Mouse (Mus musculus): Measurements from ENCODE around the gene 1600014C10Rik.

The 1600014C10Rik gene

GRCm38 (mm10) chr7:38183709-38184417 is 846 bp downstream of the 1600014C10Rik start:
- DNase-seq (ENCODE audit: low read depth, low spot score): peak; percentile 87

DNA sequence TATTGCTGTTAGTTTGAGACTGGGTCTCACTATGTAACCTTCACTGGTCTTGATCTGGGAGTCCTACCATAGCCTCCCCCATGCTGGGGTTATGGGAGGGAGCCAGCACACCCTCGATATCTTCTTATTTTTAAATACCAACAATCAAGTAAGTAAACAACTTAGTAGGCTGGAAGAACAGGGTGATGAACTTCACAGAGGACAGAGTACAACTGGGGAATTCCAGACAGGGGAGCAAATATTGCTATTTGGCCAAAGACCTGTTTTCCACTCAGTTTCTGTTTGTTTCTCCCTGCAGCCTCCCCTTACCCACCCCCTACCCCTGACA is 1.4 kb downstream of the 1600014C10Rik start:
- no peak for DNase-seq (ENCODE audit: low read depth, low spot score)

DNA sequence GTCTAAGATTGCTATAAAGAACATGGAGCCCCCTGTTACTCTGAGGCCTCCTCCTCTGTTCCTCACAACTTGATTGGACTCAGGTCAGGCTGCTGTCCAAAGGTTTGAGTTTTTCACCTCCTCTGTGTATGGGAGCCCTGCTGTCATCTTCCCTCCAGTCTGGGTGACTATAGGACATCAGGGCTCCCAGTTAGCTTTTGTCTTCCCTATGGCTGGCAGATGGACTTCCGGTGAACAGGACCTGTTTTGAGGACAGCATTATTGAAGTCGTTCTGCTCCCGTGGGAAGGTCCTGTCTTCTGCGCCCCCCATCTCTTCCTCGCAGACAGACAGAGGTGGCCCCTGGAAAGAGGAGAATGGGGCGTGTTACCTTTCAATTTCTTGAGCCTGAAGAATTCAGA is 1.8 kb downstream of the 1600014C10Rik start:
- DNase-seq (ENCODE audit: low read depth, low spot score): peak; percentile 31

DNA sequence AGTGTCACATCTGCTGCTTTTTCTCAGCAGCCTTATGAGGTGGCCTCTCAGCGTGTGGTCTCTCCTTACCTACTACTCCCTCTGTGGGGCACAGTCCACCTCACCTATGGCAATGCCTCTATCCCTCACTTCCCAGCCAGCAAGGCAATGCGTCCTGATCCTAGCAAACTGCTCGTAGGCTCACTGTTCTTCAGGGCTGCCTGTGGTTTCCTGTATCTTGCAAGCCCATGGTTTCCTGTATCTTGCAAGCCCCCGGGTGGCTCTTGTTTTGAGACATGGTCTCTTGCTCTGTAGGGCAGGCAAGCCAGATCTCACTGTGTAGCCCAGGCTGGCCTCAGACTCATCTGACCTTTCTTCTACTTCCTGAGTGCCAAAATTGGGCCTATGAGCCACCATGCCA is 3.8 kb downstream of the 1600014C10Rik start:
- DNase-seq (ENCODE audit: low read depth, low spot score): no peak

GRCm38 (mm10) chr7:38187796-38188195 is 4.8 kb downstream of the 1600014C10Rik start:
- peak; percentile 31 for DNase-seq (ENCODE audit: low read depth, low spot score)

- DNase-seq (ENCODE audit: low read depth, low spot score): peak; percentile 40
Observed at GRCm38 (mm10) chr7:38188281-38189075, 5.5 kb downstream of the 1600014C10Rik start.

DNA sequence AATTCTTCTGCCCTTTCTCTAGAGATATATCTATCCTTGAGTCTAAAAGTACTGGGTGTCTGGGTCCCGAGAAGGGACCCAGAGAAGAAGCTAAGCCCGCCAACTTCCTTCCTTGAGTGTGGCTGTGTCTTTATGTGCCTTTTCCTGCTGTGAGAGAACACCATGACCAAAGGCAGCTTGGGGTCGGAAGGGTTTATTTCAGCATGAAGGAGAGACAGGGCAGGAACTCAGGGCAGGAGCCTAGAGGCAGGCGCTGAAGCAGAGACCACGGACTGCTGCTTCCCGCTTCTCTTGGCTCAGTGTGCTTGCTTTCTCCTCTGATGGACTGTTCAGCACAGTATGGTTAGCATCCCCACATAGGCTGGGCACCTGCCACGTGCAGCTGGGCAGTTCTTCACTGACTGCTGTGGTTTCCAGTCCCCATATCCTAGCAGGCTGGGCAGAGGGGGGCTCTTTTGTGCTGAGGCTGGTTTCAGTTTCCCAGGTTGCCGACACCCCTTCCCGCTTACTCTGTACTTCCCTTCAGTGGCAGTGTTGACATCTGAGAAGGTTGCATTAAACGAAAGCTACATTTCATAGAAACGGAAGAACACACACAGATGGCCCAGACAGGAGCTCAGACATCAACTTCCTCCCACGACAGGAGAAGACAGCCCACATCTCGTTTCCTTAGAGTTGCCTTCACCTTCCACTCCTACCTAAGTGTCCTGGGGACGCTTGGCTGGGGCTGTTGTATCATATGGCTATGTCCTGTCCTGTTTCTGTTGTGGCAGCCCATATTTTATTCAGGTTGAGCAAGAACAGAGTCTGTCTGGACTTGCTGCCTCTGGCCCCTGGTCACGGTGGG is 6.3 kb downstream of the 1600014C10Rik start:
- DNase-seq (ENCODE audit: low read depth, low spot score): peak; percentile 43

DNA sequence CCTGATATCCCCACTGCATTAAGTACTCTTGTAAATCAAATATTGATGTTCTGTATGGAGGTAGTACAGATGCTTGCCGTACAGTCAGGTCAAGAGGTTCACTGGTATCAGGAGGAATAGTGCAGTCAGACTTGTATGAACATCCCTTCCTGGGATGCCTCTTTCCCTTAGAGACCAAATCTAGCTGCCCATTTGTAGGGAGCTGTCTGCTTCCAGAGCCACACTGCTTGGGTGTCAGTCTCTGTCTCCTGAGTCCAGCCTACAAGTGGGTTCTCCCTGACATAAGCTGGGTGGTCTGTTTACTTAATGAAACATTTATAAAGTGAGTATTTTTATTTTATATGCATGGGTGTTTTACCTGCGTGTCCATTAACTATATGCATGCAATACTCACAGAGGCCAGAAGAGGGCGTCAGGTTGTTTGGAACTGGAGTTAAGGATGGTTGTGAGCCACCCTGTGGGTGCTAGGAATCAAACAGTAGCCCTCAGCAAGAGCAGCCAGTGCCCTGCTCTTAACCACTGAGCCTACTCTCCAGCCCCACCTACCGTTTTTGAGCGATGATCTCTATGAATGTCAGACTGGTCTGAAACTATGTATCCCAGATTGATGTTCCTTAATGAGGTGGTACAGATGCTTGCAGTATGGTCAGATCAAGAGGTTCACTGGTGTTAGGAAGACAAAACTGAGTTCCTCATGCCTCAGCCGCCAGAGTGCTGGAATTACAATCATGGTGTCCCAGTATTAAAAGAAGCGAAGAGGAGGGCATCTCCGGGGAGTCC is 7.2 kb downstream of the 1600014C10Rik start:
- DNase-seq (ENCODE audit: low read depth, low spot score): peak; percentile 42

- DNase-seq (ENCODE audit: low read depth, low spot score): peak; percentile 35
Observed at GRCm38 (mm10) chr7:38191146-38191545, 8.1 kb downstream of the 1600014C10Rik start.

DNA sequence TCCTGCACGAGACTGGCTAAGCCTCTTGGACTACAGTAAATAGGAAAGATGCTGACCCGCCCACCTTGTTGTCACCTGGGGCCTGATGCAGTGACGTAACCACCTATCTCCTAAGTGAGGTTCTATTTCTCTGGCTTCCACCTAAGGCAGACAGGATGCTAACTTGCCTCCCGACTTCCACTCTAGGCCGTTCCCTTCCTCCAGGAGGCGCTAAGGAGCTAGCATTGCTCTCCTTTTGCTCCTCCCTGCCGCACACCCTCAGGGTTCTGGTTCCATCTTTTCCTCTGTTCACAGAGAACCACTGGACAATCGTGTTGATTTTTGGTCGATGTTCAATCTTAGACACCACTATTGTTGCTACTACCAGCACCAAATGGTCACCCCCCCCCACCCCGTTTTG is 8.6 kb downstream of the 1600014C10Rik start:
- DNase-seq (ENCODE audit: low read depth, low spot score): peak; percentile 51

GRCm38 (mm10) chr7:38199907-38200605 is 17.0 kb downstream of the 1600014C10Rik start:
- peak; percentile 41 for DNase-seq (ENCODE audit: low read depth, low spot score)

DNA sequence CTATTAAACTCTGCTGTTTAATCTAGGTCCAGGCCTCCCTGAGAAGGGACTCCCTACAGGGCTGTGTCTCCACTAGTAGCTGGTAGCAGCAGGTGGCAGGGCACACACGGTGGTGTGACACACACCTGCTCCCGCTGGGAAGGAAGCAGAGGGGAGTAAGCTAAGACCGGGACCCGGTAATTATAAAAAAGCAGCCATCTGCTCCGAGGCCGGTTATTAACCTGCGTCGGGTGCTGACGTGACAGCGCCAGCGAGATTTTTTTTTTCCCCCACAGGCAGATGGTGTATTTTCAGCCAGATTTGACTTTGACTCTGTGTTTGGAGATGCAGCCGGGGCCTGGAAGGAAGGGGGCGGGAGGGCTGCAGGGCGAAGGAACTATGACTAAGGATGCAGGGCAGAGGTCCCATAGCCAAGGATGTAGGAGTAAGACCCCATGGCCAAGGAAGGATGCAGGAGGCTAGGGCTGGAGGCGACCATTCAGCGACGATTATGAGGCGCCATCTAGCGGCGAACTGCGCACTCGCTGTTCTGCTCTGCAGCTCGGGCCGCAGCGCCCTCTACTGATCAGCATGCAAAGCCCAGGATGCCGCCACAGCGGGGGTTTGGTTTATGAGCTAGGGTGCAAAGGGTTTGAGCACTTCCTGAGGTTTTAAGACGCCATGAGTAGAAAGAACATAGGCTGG is 17.7 kb downstream of the 1600014C10Rik start:
- DNase-seq (ENCODE audit: low read depth, low spot score): peak; percentile 95

DNA sequence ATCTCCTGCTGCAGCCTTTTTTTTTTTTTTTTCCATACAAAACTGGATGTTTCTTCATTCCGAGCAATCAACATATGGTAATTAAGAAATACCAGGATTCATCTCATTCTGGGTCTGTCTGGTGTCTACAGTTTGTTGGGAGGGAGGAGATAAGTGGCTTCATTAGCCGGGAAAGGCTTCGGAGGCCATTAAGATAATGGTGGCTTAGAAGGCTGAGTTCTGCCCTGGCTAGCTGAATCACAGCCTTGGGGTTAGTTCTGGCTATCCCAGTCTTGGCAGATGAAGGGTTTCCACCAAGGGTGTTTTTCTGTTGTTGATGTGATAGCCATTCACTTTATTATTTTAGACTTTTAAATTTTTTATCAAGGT is 18.3 kb downstream of the 1600014C10Rik start:
- DNase-seq (ENCODE audit: low read depth, low spot score): no peak

GRCm38 (mm10) chr7:38204314-38204713 is 21.3 kb downstream of the 1600014C10Rik start:
- no peak for DNase-seq (ENCODE audit: low read depth, low spot score)

DNA sequence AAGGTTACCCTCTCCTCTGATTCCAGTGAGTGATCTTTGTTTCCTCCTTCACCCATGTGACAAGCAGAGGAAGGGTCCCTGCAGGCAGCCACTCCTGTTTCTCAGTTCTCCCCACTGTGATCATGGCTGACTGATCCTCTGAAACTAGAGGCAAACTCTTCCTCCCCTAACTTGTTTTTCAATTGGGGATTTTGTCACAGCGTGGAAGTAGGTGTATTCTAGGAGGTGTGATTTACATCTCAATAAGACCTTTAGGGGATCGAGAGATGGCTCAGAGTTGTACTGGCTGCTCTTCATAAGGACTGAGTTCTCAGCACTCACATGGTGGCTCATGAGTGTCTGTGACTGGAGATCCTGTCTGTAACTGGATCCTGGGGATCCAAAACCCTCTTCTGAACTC is 22.8 kb downstream of the 1600014C10Rik start:
- no peak for DNase-seq (ENCODE audit: low read depth, low spot score)

GRCm38 (mm10) chr7:38206564-38206963 is 23.5 kb downstream of the 1600014C10Rik start:
- DNase-seq (ENCODE audit: low read depth, low spot score): no peak

GRCm38 (mm10) chr7:38208969-38209368 is 26.0 kb downstream of the 1600014C10Rik start:
- DNase-seq (ENCODE audit: low read depth, low spot score): no peak

- no peak for DNase-seq (ENCODE audit: low read depth, low spot score)
Observed at GRCm38 (mm10) chr7:38209478-38210152, 26.6 kb downstream of the 1600014C10Rik start.

DNA sequence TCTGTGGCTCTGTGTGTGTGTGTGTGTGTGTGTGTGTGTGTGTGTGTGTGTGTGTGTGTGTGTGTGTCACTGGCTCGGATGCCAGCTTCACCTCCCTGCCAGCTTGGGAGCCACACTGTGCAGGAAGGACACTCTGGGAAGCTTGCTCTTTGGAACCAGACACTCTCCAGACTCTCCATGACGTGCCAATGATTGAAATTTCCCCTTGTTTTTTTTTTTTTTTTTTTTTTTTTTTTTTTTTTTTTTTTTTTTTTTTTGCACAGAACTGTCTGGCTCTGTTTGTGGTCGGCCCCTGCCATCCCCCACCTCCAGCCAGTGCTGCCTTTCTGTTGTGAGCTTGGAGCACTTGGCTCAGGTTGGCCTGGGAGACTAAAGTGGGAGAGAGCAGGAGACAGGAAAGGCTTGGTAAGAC is 29.6 kb downstream of the 1600014C10Rik start:
- DNase-seq (ENCODE audit: low read depth, low spot score): no peak
